8 mouse cellular contexts compared by ENCODE assay signal in genomic region chr3:142881872-142882623, GRCm38 (mm10). TPM values are rescaled to one million over a fixed set of nuclear protein-coding genes. Genes with fewer than 3 reads are reported as not detected.
DNase-seq lines count a peak whose midpoint lies in the region; ATAC-seq and TF ChIP-seq lines count a peak whose summit lies in the region.

Gene Pkn2 (minus strand): TSS chr3:142882004.

- peak; percentile 82 for ATAC-seq in G1E (ENCODE audit: extremely low read depth, insufficient number of reproducible peaks, low FRiP score, poor library complexity, severe bottlenecking)
- ATAC-seq in forebrain, embryonic 16.5 days, result peak; percentile 98
- peak; percentile 97 for ATAC-seq in lung, embryonic 14.5 days (ENCODE audit: insufficient read depth)

- H3K27ac ChIP-seq in forebrain, embryonic 16.5 days (ENCODE audit: low read length), result peak within 1 kb of the TSS; percentile 94
- peak within 1 kb of the TSS; percentile 92 for H3K27ac ChIP-seq in layer of hippocampus, adult 2 months
- peak within 1 kb of the TSS; percentile 95 for H3K27ac ChIP-seq in lung, embryonic 14.5 days (ENCODE audit: low read depth)
- peak within 1 kb of the TSS; percentile 53; the same call in 1 of the 2 replicates for H3K27ac ChIP-seq in olfactory bulb, adult 2 months (ENCODE audit: insufficient read depth, low read depth, low read length)
- H3K27ac ChIP-seq in thymus, adult 2 months (ENCODE audit: control insufficient read depth, insufficient read depth, low read length), result peak within 1 kb of the TSS; percentile 49

- TF ChIP-seq CTCF in G1E (IDR thresholded peaks at IDR 0.05; ENCODE audit: low read depth, low read length), result no peak
- TF ChIP-seq CTCF in layer of hippocampus, adult 2 months (conservative IDR thresholded peaks at IDR 0.05), result peak; percentile 33
- TF ChIP-seq CTCF in lung, embryonic 14.5 days (IDR thresholded peaks at IDR 0.05; ENCODE audit: low read depth), result no peak
- TF ChIP-seq CTCF in olfactory bulb, adult 2 months (IDR thresholded peaks at IDR 0.05; ENCODE audit: insufficient read depth, low read depth, low read length), result no peak
- peak; percentile 40; the same call in 1 of the 2 replicates for TF ChIP-seq CTCF in thymus, adult 2 months (IDR thresholded peaks at IDR 0.05; ENCODE audit: borderline replicate concordance, control insufficient read depth, extremely low read depth, insufficient read depth, low read length, poor library complexity)

- TF ChIP-seq POLR2A in olfactory bulb, adult 2 months (IDR thresholded peaks at IDR 0.05; ENCODE audit: insufficient read depth, low read depth, low read length), result peak; percentile 80
- peak; percentile 74 for TF ChIP-seq POLR2A in thymus, adult 2 months (IDR thresholded peaks at IDR 0.05; ENCODE audit: control insufficient read depth, extremely low read depth, insufficient read depth, low read length, poor library complexity)

- no peaks in the 10 kb centered on the region for H3K27me3 ChIP-seq in G1E (ENCODE audit: insufficient read depth, low read length)
- no peaks in the 10 kb centered on the region for H3K27me3 ChIP-seq in forebrain, embryonic 16.5 days (replicated peaks; ENCODE audit: control insufficient read depth, insufficient read depth, low read length)
- no peaks in the 10 kb centered on the region for H3K27me3 ChIP-seq in lung, embryonic 14.5 days (ENCODE audit: insufficient read depth, low read length)
- H3K27me3 ChIP-seq in thymus, adult 2 months (ENCODE audit: control insufficient read depth, insufficient read depth, low read length), result no peaks in the 10 kb centered on the region

- H3K9me3 ChIP-seq in G1E (replicated peaks), result no peaks in the 10 kb centered on the region
- no peaks in the 10 kb centered on the region for H3K9me3 ChIP-seq in forebrain, embryonic 16.5 days (ENCODE audit: control insufficient read depth, low read length)
- no peaks in the 10 kb centered on the region for H3K9me3 ChIP-seq in lung, embryonic 14.5 days (ENCODE audit: low read depth, low read length)

- peak within 1 kb of the TSS; percentile 83 for H3K9ac ChIP-seq in forebrain, embryonic 16.5 days (replicated peaks; ENCODE audit: low read depth, low read length)
- H3K9ac ChIP-seq in lung, embryonic 14.5 days, result peak within 1 kb of the TSS; percentile 95

- H3K36me3 ChIP-seq in G1E (replicated peaks), result peaks cover 5% of the 10 kb centered on the region
- H3K36me3 ChIP-seq in forebrain, embryonic 16.5 days (ENCODE audit: control insufficient read depth, insufficient read depth), result no peaks in the 10 kb centered on the region
- H3K36me3 ChIP-seq in lung, embryonic 14.5 days (ENCODE audit: insufficient read depth), result no peaks in the 10 kb centered on the region
- H3K36me3 ChIP-seq in thymus, adult 2 months (ENCODE audit: control insufficient read depth, insufficient read depth, low read length), result no peaks in the 10 kb centered on the region

- H3K4me2 ChIP-seq in forebrain, embryonic 16.5 days (ENCODE audit: low read length), result peak within 1 kb of the TSS; percentile 71
- H3K4me2 ChIP-seq in lung, embryonic 14.5 days, result peak within 1 kb of the TSS; percentile 67

- H3K4me3 ChIP-seq in G1E (ENCODE audit: low read depth, low read length), result peak within 1 kb of the TSS; percentile 92
- H3K4me3 ChIP-seq in forebrain, embryonic 16.5 days (replicated peaks; ENCODE audit: low read length), result peak within 1 kb of the TSS; percentile 72
- H3K4me3 ChIP-seq in layer of hippocampus, adult 2 months, result peak within 1 kb of the TSS; percentile 63
- peak within 1 kb of the TSS; percentile 95 for H3K4me3 ChIP-seq in lung, embryonic 14.5 days (ENCODE audit: low read depth, low read length)
- peak within 1 kb of the TSS; percentile 97 for H3K4me3 ChIP-seq in olfactory bulb, adult 2 months (ENCODE audit: insufficient read depth, low read depth, low read length)
- peak within 1 kb of the TSS; percentile 93 for H3K4me3 ChIP-seq in thymus, adult 2 months (ENCODE audit: control insufficient read depth, insufficient read depth, low read length)

- peaks cover 42% of the 10 kb centered on the region for H3K4me1 ChIP-seq in G1E (ENCODE audit: insufficient read depth, low read depth, low read length)
- H3K4me1 ChIP-seq in forebrain, embryonic 16.5 days (replicated peaks; ENCODE audit: control insufficient read depth, insufficient read depth, low read length), result peaks cover 5% of the 10 kb centered on the region; the same call in 1 of the 2 replicates
- no peaks in the 10 kb centered on the region for H3K4me1 ChIP-seq in lung, embryonic 14.5 days (ENCODE audit: insufficient read depth)
- no peaks in the 10 kb centered on the region for H3K4me1 ChIP-seq in olfactory bulb, adult 2 months (ENCODE audit: control insufficient read depth, insufficient read depth, low read length)
- H3K4me1 ChIP-seq in thymus, adult 2 months (replicated peaks; ENCODE audit: control insufficient read depth, insufficient read depth, low read length), result no peaks in the 10 kb centered on the region

- peak; percentile 90 for DNase-seq in G1E (ENCODE audit: low spot score)
- peak; percentile 98 to 100 for DNase-seq in cerebellum, adult 18-20 months
- DNase-seq in heart, postnatal 36 days, result peak; percentile 98 to 99
- DNase-seq in layer of hippocampus, adult 2 months (ENCODE audit: low spot score in 2 of 2), result peak; percentile 99
- peak; percentile 99 for DNase-seq in lung, embryonic 14.5 days
- DNase-seq in thymus, adult 2 months, result peak; percentile 99

- WGBS in forebrain, embryonic 16.5 days, result under 1% methylated on average over 50 of the region's 84 CpGs
- WGBS in lung, embryonic 14.5 days, result under 1% methylated on average over 75 of the region's 84 CpGs
- under 1% methylated on average over 83 of the region's 84 CpGs for whole genome bisulfite sequencing in olfactory bulb, adult 2 months
- whole genome bisulfite sequencing in thymus, adult 2 months, result under 1% methylated on average over 84 of the region's 84 CpGs

- intact Hi-C loops in heart, postnatal 36 days (cut with DNase I), result loop anchor here (2.0 to 5.0 kb wide), 5 partner anchors 45 to 175 kb away; partner anchors contain the start of gene Gtf2b

RNA-seq across cellular contexts. Expression of gene Pkn2, which starts in this region (rescaled TPM):
- total RNA-seq in G1E (2014; fragmentation: Nextera tagmentation), result 80.4 and 102 TPM in 2 replicates
- 75.9 and 95.0 TPM in 2 replicates for total RNA-seq in G1E (2017)
- 23.2 and 31.2 TPM in 2 replicates for polyA plus RNA-seq in G1E (2012)
- 25.0 and 29.3 TPM in 2 replicates for polyA plus RNA-seq in forebrain, embryonic 16.5 days (2015; fragmentation: Nextera tagmentation; extraction: Ambion mirVana)
- total RNA-seq in heart, postnatal 36 days (2021), result 10 to 100 TPM; 41.9 to 44.5 TPM
- 10 to 100 TPM; 26.5 to 33.9 TPM for total RNA-seq in layer of hippocampus, adult 2 months (2021)
- 50.3 and 56.8 TPM in 2 replicates for polyA plus RNA-seq in lung, embryonic 14.5 days (2014; fragmentation: Nextera tagmentation; extraction: Ambion mirVana)
- not detected in 2 replicates for polyA plus RNA-seq in olfactory bulb, adult 2 months (2012; ENCODE audit: insufficient read depth, insufficient read length, low replicate concordance, missing spikeins)
- 30.5 and 59.3 TPM in 2 replicates for polyA plus RNA-seq in thymus, adult 2 months (2012; rRNA removed)

Comparison
In these comparisons a context has a peak if more than half of its experiments do, and no peak if none do; other contexts are left out.
1. Peak in every context shown above with its lines: DNase-seq, ATAC-seq, H3K4me3 ChIP-seq and H3K27ac ChIP-seq.
2. CTCF ChIP-seq: peak in layer of hippocampus, adult 2 months (single experiment) and thymus, adult 2 months (single experiment); none in G1E (single experiment), lung, embryonic 14.5 days (single experiment) and olfactory bulb, adult 2 months (single experiment).